Mouse (Mus musculus): Measurements from ENCODE around the gene Fads3. TPM values are rescaled to one million over a fixed set of nuclear protein-coding genes. Genes with fewer than 3 reads are reported as not detected.

Gene Fads3
- polyA plus RNA-seq (2016; fragmentation: Nextera tagmentation; extraction: Ambion mirVana) = 9.6 and 10.7 TPM in 2 replicates

- Histone ChIP-seq H3K4me2 (replicated peaks) (peak within 1 kb of the TSS; percentile 99), H3K4me3 (peak within 1 kb of the TSS; percentile 60), H3K4me1 (peaks cover 14% of the 10 kb centered on the region), H3K27me3 (peaks cover 24% of the 10 kb centered on the region), H3K36me3 (no peaks in the 10 kb centered on the region), H3K27ac (replicated peaks) (0 out of 2 replicates have a peak within 1 kb of the TSS, but pooled peaks have one; percentile 30), H3K9ac (replicated peaks) (peak within 1 kb of the TSS; percentile 66), H3K9me3 (no peaks in the 10 kb centered on the region)
- ATAC-seq (ENCODE audit: low FRiP score, low read depth) = peak; percentile 89
- under 1% methylated on average over 67 of the region's 69 CpGs for WGBS
Observed at GRCm38 (mm10) chr19:10041388-10042148, at the start of gene Fads3. Gene Fads3 (plus strand): TSS chr19:10041569.

- 46% methylated on average over 26 of the region's 26 CpGs for WGBS
- H3K4me3 ChIP-seq = peak overlapping the region; percentile 31
Observed at GRCm38 (mm10) chr19:9992011-9992958, 49.1 kb upstream of the Fads3 start.

GRCm38 (mm10) chr19:9993036-9993656 is 48.2 kb upstream of the Fads3 start:
- Histone ChIP-seq H3K9ac (replicated peaks) (peak overlapping the region; percentile 39), H3K27ac (replicated peaks) (0 out of 2 replicates have a peak overlapping the region, but pooled peaks have one; percentile 2), H3K4me1 (peaks cover 10% of the 10 kb centered on the region; the same call in 1 of the 2 replicates), H3K4me2 (replicated peaks) (peak overlapping the region; percentile 54), H3K36me3 (no peaks in the 10 kb centered on the region), H3K27me3 (peaks cover 6% of the 10 kb centered on the region; the same call in 1 of the 2 replicates), H3K4me3 (peak overlapping the region; percentile 31), H3K9me3 (no peaks in the 10 kb centered on the region)
- 7% methylated on average over 16 of the region's 17 CpGs for WGBS
- ATAC-seq (ENCODE audit: low FRiP score, low read depth) = peak; percentile 87

More at GRCm38 (mm10) chr19:9992011-9992958, 49.1 kb upstream of the Fads3 start:
- Histone ChIP-seq H3K27me3 (peaks cover 6% of the 10 kb centered on the region; the same call in 1 of the 2 replicates), H3K9me3 (no peaks in the 10 kb centered on the region), H3K27ac (replicated peaks) (0 out of 2 replicates have a peak overlapping the region, but pooled peaks have one; percentile 2), H3K4me2 (replicated peaks) (peak overlapping the region; percentile 54), H3K4me1 (peaks cover 10% of the 10 kb centered on the region; the same call in 1 of the 2 replicates), H3K36me3 (no peaks in the 10 kb centered on the region), H3K9ac (replicated peaks) (peak overlapping the region; percentile 39)
- peak; percentile 34 for ATAC-seq (ENCODE audit: low FRiP score, low read depth)

GRCm38 (mm10) chr19:9997204-9998062 is 43.9 kb upstream of the Fads3 start:
- H3K27ac ChIP-seq (replicated peaks) = no peak overlapping the region
- ATAC-seq (ENCODE audit: low FRiP score, low read depth) = no peak
- no peak overlapping the region for H3K9ac ChIP-seq (replicated peaks)
- H3K36me3 ChIP-seq = no peaks in the 10 kb centered on the region
- peaks cover 4% of the 10 kb centered on the region; the same call in 1 of the 2 replicates for H3K27me3 ChIP-seq
- no peaks in the 10 kb centered on the region for H3K9me3 ChIP-seq
- WGBS = 77% methylated on average over 12 of the region's 12 CpGs
- peaks cover 10% of the 10 kb centered on the region; the same call in 1 of the 2 replicates for H3K4me1 ChIP-seq
- H3K4me3 ChIP-seq = no peak overlapping the region
- H3K4me2 ChIP-seq (replicated peaks) = no peak overlapping the region

- peaks cover 5% of the 10 kb centered on the region; the same call in 1 of the 2 replicates for H3K4me1 ChIP-seq
- no peak overlapping the region for H3K27ac ChIP-seq (replicated peaks)
- H3K9ac ChIP-seq (replicated peaks) = no peak overlapping the region
- no peak for ATAC-seq (ENCODE audit: low FRiP score, low read depth)
- H3K4me3 ChIP-seq = no peak overlapping the region
- H3K9me3 ChIP-seq = no peaks in the 10 kb centered on the region
- H3K4me2 ChIP-seq (replicated peaks) = no peak overlapping the region
- WGBS = 79% methylated on average over 2 of the region's 2 CpGs
- no peaks in the 10 kb centered on the region for H3K36me3 ChIP-seq
- no peaks in the 10 kb centered on the region for H3K27me3 ChIP-seq
Observed at GRCm38 (mm10) chr19:9998063-9998416, 43.3 kb upstream of the Fads3 start.

- no peak for ATAC-seq (ENCODE audit: low FRiP score, low read depth)
- Histone ChIP-seq H3K4me1 (no peaks in the 10 kb centered on the region), H3K27ac (replicated peaks) (no peak overlapping the region), H3K4me3 (no peak overlapping the region), H3K9ac (replicated peaks) (no peak overlapping the region), H3K9me3 (no peaks in the 10 kb centered on the region), H3K27me3 (no peaks in the 10 kb centered on the region), H3K4me2 (replicated peaks) (no peak overlapping the region), H3K36me3 (no peaks in the 10 kb centered on the region)
- WGBS = 68% methylated on average over 13 of the region's 13 CpGs
Observed at GRCm38 (mm10) chr19:9998736-9999486, 42.5 kb upstream of the Fads3 start.

- H3K9ac ChIP-seq (replicated peaks) = no peak overlapping the region
- 31% methylated on average over 3 of the region's 3 CpGs for WGBS
- H3K4me2 ChIP-seq (replicated peaks) = no peak overlapping the region
- no peak overlapping the region for H3K27ac ChIP-seq (replicated peaks)
- no peak for ATAC-seq (ENCODE audit: low FRiP score, low read depth)
- no peaks in the 10 kb centered on the region for H3K36me3 ChIP-seq
- H3K9me3 ChIP-seq = no peaks in the 10 kb centered on the region
- no peaks in the 10 kb centered on the region for H3K4me1 ChIP-seq
- H3K4me3 ChIP-seq = no peak overlapping the region
- no peaks in the 10 kb centered on the region for H3K27me3 ChIP-seq
Observed at GRCm38 (mm10) chr19:10000330-10000729, 41.0 kb upstream of the Fads3 start.

- 79% methylated on average over 7 of the region's 7 CpGs for whole genome bisulfite sequencing
- no peaks in the 10 kb centered on the region for H3K36me3 ChIP-seq
- no peak within 1 kb of the TSS for H3K9ac ChIP-seq (replicated peaks)
- no peak within 1 kb of the TSS for H3K27ac ChIP-seq (replicated peaks)
- no peak within 1 kb of the TSS for H3K4me2 ChIP-seq (replicated peaks)
- no peaks in the 10 kb centered on the region for H3K9me3 ChIP-seq
- no peak within 1 kb of the TSS for H3K4me3 ChIP-seq
- H3K4me1 ChIP-seq = no peaks in the 10 kb centered on the region
- ATAC-seq (ENCODE audit: low FRiP score, low read depth) = no peak
- no peaks in the 10 kb centered on the region for H3K27me3 ChIP-seq
Observed at GRCm38 (mm10) chr19:10001206-10001969, 40.0 kb upstream of the Fads3 start, which contains the start of the genes Best1 and Rab3il1. Gene Best1 (minus strand): TSS chr19:10001633. Gene Rab3il1 (plus strand): TSS chr19:10001669.

GRCm38 (mm10) chr19:10003696-10004095 is 37.7 kb upstream of the Fads3 start:
- no peak overlapping the region for H3K4me3 ChIP-seq
- no peaks in the 10 kb centered on the region for H3K9me3 ChIP-seq
- H3K4me1 ChIP-seq = no peaks in the 10 kb centered on the region
- no peak overlapping the region for H3K9ac ChIP-seq (replicated peaks)
- H3K27ac ChIP-seq (replicated peaks) = no peak overlapping the region
- ATAC-seq (ENCODE audit: low FRiP score, low read depth) = no peak
- no peaks in the 10 kb centered on the region for H3K36me3 ChIP-seq
- H3K27me3 ChIP-seq = no peaks in the 10 kb centered on the region
- H3K4me2 ChIP-seq (replicated peaks) = no peak overlapping the region
- 86% methylated on average over 1 of the region's 1 CpGs for WGBS

GRCm38 (mm10) chr19:10011408-10011807 is 30.0 kb upstream of the Fads3 start:
- H3K4me2 ChIP-seq (replicated peaks) = no peak overlapping the region
- no peaks in the 10 kb centered on the region for H3K9me3 ChIP-seq
- H3K27me3 ChIP-seq = peaks cover 4% of the 10 kb centered on the region; the same call in 1 of the 2 replicates
- no peak overlapping the region for H3K27ac ChIP-seq (replicated peaks)
- no peak overlapping the region for H3K4me3 ChIP-seq
- H3K36me3 ChIP-seq = no peaks in the 10 kb centered on the region
- H3K9ac ChIP-seq (replicated peaks) = no peak overlapping the region
- H3K4me1 ChIP-seq = no peaks in the 10 kb centered on the region
- ATAC-seq (ENCODE audit: low FRiP score, low read depth) = no peak
- 84% methylated on average over 1 of the region's 1 CpGs for WGBS

Data from midbrain, embryonic 12.5 days (tissue).